Mouse (Mus musculus): ENCODE measurements around the gene Dusp3. TPM values are rescaled to one million over a fixed set of nuclear protein-coding genes. Genes with fewer than 3 reads are reported as not detected.

Dusp3 gene
- polyA plus RNA-seq, 1 experiment from 2014 or later, result 53.5 TPM

DNA sequence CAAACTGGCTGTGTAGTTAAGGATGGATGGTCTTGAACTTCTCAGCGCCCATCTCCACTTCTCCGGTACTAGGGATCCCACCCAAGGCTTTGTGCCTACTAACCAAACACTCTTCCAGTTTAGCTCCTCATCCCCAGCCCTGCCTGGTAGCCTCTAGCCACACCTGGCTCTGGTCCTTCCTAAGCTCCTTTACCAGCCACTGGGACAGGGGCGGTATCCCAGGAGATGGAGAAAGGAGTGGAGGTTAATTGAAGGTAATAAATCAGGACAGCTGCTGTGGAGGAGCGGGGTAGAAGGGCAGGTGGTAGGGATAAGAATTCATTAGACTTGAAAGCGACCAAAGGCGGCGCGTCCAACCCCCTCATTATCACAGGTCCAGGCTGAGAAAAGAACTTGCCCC is 22.2 kb downstream of the Dusp3 start:
- Histone ChIP-seq H3K4me2 (replicated peaks; ENCODE audit: low read depth) (no peak overlapping the region), H3K4me3 (ENCODE audit: low read depth, low read length) (no peak overlapping the region), H3K27ac (ENCODE audit: low read depth, low read length) (no peak overlapping the region), H3K9ac (ENCODE audit: low read depth, low read length) (no peak overlapping the region), H3K36me3 (ENCODE audit: control insufficient read depth, insufficient read depth) (no peaks in the 10 kb centered on the region), H3K4me1 (replicated peaks; ENCODE audit: control insufficient read depth, insufficient read depth, low read length) (no peaks in the 10 kb centered on the region; the same call in none of the 2 replicates), H3K9me3 (ENCODE audit: control insufficient read depth) (no peaks in the 10 kb centered on the region), H3K27me3 (replicated peaks; ENCODE audit: control insufficient read depth, insufficient read depth, low read length) (peaks cover 74% of the 10 kb centered on the region)
- TF ChIP-seq CTCF (IDR thresholded peaks at IDR 0.05; ENCODE audit: low read depth), result no peak
- 4% methylated on average over 8 of the region's 8 CpGs for WGBS
- no peak for ATAC-seq

DNA sequence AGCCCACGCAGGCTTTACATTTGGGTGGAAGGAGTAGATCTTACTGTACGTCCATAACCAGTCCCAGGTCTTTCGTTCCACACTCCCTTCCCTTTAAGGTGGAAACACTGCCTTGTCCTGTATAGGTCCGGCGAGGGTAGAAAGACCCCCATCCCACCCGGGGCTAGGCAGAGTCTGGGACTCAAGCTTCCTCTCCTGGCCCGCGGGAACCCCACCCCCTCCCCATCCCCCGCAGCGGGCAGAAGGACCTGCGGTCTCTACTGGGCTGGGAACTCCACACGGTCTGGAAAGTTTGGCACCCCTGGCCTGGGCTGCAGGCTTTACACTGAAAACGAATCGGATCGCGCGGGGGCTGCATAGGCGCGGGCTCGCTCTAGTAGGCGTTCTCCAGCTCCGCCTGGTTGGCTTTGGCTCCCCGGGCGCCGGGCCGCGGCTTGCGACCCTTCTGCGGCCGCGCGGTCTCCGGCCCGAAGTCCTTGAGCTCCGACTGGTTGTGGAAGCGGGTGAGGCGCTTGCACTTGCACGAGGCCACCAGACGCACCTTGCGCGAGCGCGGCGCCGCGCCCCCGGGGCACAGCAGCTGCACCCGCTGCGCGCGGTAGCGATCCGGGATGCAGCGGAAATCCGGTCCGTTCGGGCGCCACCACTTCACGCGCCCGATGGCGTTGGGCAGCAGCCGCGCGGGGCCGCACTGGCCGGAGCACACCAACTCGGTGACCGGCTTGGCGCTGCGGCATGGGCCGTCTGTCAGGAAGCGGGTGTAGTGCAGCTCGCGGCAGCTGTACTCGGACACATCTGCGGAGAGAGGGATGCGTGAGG is 23.1 kb downstream of the Dusp3 start:
- Histone ChIP-seq H3K4me1 (replicated peaks; ENCODE audit: control insufficient read depth, insufficient read depth, low read length) (no peaks in the 10 kb centered on the region; the same call in none of the 2 replicates), H3K27ac (ENCODE audit: low read depth, low read length) (no peak overlapping the region), H3K27me3 (replicated peaks; ENCODE audit: control insufficient read depth, insufficient read depth, low read length) (peaks cover 74% of the 10 kb centered on the region), H3K9ac (ENCODE audit: low read depth, low read length) (peak overlapping the region; percentile 38), H3K9me3 (ENCODE audit: control insufficient read depth) (no peaks in the 10 kb centered on the region), H3K36me3 (ENCODE audit: control insufficient read depth, insufficient read depth) (no peaks in the 10 kb centered on the region), H3K4me3 (ENCODE audit: low read depth, low read length) (peak overlapping the region; percentile 48), H3K4me2 (replicated peaks; ENCODE audit: low read depth) (peak overlapping the region; percentile 76)
- no peak for ATAC-seq
- WGBS, result 1% methylated on average over 78 of the region's 78 CpGs
- 0 out of 2 replicates have a peak, but pooled peaks have one; percentile 2 for TF ChIP-seq CTCF (IDR thresholded peaks at IDR 0.05; ENCODE audit: low read depth)

DNA sequence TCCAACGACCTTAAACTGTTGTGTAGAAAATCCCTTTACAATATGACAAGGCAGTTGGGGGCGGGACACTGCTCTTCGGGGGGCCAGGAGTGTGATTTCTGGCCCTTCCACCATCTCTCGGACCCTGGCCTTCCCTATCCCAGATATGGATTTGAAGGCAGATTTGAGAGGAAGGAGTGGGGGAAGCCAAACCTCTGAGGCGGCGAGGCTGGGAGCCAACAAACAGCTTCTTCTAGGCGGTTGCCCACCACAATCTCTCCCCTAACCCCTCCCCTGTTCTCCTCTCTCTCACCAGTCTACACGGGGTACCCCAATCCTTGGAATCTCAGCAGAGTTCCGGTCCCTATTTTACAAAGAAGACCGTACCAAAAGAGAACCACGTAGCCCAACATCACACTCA is 23.8 kb downstream of the Dusp3 start:
- H3K27me3 ChIP-seq (replicated peaks; ENCODE audit: control insufficient read depth, insufficient read depth, low read length), result peaks cover 69% of the 10 kb centered on the region
- H3K36me3 ChIP-seq (ENCODE audit: control insufficient read depth, insufficient read depth), result no peaks in the 10 kb centered on the region
- H3K27ac ChIP-seq (ENCODE audit: low read depth, low read length), result no peak overlapping the region
- H3K9ac ChIP-seq (ENCODE audit: low read depth, low read length), result no peak overlapping the region
- H3K4me1 ChIP-seq (replicated peaks; ENCODE audit: control insufficient read depth, insufficient read depth, low read length), result no peaks in the 10 kb centered on the region; the same call in none of the 2 replicates
- peak overlapping the region; percentile 76; the same call in 1 of the 2 replicates for H3K4me2 ChIP-seq (replicated peaks; ENCODE audit: low read depth)
- TF ChIP-seq CTCF (IDR thresholded peaks at IDR 0.05; ENCODE audit: low read depth), result no peak
- 7% methylated on average over 11 of the region's 11 CpGs for WGBS
- H3K4me3 ChIP-seq (ENCODE audit: low read depth, low read length), result no peak overlapping the region
- no peak for ATAC-seq
- no peaks in the 10 kb centered on the region for H3K9me3 ChIP-seq (ENCODE audit: control insufficient read depth)

DNA sequence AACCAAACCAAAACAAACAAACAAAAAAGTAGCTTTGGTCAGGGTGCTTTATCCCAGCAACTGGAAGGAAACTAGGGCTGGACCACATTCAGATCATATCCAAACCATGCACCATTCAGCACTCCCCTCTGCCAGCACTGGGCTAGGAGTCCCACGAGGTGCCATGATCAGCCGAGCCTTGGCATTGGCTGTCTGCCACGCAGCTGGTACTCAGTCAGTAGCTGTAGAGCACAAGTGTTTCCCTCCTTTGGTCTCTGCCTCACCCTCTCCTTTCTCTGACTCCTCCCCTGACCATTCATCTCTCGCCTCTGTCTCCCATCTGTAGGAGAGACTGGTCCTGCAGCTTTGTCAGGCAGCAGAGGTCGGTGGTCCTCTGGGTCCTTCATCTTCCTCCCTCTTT is 29.3 kb downstream of the Dusp3 start:
- Histone ChIP-seq H3K9me3 (ENCODE audit: control insufficient read depth) (no peaks in the 10 kb centered on the region), H3K27me3 (replicated peaks; ENCODE audit: control insufficient read depth, insufficient read depth, low read length) (peaks cover 24% of the 10 kb centered on the region), H3K36me3 (ENCODE audit: control insufficient read depth, insufficient read depth) (no peaks in the 10 kb centered on the region), H3K4me2 (replicated peaks; ENCODE audit: low read depth) (no peak overlapping the region), H3K4me3 (ENCODE audit: low read depth, low read length) (no peak overlapping the region), H3K27ac (ENCODE audit: low read depth, low read length) (no peak overlapping the region), H3K4me1 (replicated peaks; ENCODE audit: control insufficient read depth, insufficient read depth, low read length) (0 out of 2 replicates have a peak, but pooled peaks cover 3% of the 10 kb centered on the region), H3K9ac (ENCODE audit: low read depth, low read length) (no peak overlapping the region)
- ATAC-seq, result no peak
- no peak for TF ChIP-seq CTCF (IDR thresholded peaks at IDR 0.05; ENCODE audit: low read depth)
- WGBS, result 64% methylated on average over 5 of the region's 5 CpGs

DNA sequence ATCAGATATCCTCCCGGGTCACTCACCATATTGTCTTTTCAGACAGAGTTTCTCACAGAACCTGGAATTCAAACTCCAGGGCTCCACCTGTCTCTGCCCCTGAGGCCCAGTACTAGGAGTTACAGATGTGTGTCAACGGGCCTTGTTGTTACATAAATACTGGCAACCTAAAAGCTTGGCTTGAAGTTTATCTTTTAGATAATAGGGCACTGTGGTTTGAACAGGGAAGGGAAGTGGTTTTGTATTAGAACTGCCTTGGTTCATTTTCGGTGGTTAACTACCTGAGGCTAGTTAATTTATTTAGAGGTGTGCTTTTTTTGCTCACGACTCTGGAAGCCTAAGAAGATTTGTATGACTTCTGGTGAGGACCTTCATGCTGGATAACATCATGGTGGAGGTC is 33.4 kb downstream of the Dusp3 start:
- no peaks in the 10 kb centered on the region for H3K9me3 ChIP-seq (ENCODE audit: control insufficient read depth)
- ATAC-seq, result no peak
- no peak overlapping the region for H3K27ac ChIP-seq (ENCODE audit: low read depth, low read length)
- H3K9ac ChIP-seq (ENCODE audit: low read depth, low read length), result no peak overlapping the region
- H3K4me3 ChIP-seq (ENCODE audit: low read depth, low read length), result no peak overlapping the region
- TF ChIP-seq CTCF (IDR thresholded peaks at IDR 0.05; ENCODE audit: low read depth), result no peak
- WGBS, result 43% methylated on average over 4 of the region's 4 CpGs
- 0 out of 2 replicates have a peak overlapping the region, but pooled peaks have one; percentile 32 for H3K4me2 ChIP-seq (replicated peaks; ENCODE audit: low read depth)
- 0 out of 2 replicates have a peak, but pooled peaks cover 3% of the 10 kb centered on the region for H3K4me1 ChIP-seq (replicated peaks; ENCODE audit: control insufficient read depth, insufficient read depth, low read length)
- H3K27me3 ChIP-seq (replicated peaks; ENCODE audit: control insufficient read depth, insufficient read depth, low read length), result no peaks in the 10 kb centered on the region
- H3K36me3 ChIP-seq (ENCODE audit: control insufficient read depth, insufficient read depth), result no peaks in the 10 kb centered on the region

DNA sequence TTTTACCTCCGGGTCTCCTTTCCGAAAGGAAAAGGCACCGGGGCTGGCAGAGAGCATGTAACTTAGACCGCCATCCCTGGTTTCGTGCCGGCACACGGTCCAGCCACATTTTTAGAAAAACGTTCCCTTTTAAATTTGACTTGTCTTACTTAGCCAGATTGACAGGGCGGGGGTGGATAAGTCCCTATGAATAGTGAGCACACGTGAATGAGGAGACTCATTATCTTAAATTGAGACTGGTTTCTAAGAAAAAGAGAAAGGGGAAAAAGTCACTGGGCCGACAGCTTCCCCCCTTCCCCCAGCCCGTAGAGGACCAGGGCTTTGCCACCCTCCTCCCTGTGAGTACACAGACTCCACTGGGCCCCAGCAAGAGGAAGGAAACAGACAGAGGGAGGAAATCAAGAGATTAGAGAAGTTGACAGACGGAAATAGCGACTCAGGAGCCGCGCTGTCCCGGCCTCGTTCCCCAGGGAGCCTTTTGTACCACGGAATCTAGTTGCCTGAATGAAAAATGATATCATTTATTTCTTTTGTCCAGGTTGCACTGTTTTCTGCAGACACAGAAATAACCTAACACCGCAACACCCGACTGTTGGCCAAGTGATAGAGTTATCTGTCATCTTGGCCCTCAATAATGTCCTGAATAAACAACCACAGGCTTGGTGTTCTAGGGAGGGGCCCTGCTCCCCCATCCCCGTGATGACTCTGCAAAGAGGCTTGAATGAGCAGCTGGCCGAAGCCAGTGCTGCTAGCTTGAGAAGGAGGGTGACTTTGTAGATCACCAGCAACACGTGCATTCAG is 34.1 kb downstream of the Dusp3 start:
- Histone ChIP-seq H3K4me2 (replicated peaks; ENCODE audit: low read depth) (peak overlapping the region; percentile 32), H3K27ac (ENCODE audit: low read depth, low read length) (no peak overlapping the region), H3K27me3 (replicated peaks; ENCODE audit: control insufficient read depth, insufficient read depth, low read length) (no peaks in the 10 kb centered on the region), H3K36me3 (ENCODE audit: control insufficient read depth, insufficient read depth) (no peaks in the 10 kb centered on the region), H3K9me3 (ENCODE audit: control insufficient read depth) (no peaks in the 10 kb centered on the region), H3K4me3 (ENCODE audit: low read depth, low read length) (no peak overlapping the region), H3K4me1 (replicated peaks; ENCODE audit: control insufficient read depth, insufficient read depth, low read length) (0 out of 2 replicates have a peak, but pooled peaks cover 3% of the 10 kb centered on the region), H3K9ac (ENCODE audit: low read depth, low read length) (no peak overlapping the region)
- 0 out of 2 replicates have a peak, but pooled peaks have one; percentile 31 for ATAC-seq
- WGBS, result 20% methylated on average over 24 of the region's 24 CpGs
- no peak for TF ChIP-seq CTCF (IDR thresholded peaks at IDR 0.05; ENCODE audit: low read depth)
